Comparison of ENCODE assay signal across 7 mouse cellular contexts in the genomic region with DNA sequence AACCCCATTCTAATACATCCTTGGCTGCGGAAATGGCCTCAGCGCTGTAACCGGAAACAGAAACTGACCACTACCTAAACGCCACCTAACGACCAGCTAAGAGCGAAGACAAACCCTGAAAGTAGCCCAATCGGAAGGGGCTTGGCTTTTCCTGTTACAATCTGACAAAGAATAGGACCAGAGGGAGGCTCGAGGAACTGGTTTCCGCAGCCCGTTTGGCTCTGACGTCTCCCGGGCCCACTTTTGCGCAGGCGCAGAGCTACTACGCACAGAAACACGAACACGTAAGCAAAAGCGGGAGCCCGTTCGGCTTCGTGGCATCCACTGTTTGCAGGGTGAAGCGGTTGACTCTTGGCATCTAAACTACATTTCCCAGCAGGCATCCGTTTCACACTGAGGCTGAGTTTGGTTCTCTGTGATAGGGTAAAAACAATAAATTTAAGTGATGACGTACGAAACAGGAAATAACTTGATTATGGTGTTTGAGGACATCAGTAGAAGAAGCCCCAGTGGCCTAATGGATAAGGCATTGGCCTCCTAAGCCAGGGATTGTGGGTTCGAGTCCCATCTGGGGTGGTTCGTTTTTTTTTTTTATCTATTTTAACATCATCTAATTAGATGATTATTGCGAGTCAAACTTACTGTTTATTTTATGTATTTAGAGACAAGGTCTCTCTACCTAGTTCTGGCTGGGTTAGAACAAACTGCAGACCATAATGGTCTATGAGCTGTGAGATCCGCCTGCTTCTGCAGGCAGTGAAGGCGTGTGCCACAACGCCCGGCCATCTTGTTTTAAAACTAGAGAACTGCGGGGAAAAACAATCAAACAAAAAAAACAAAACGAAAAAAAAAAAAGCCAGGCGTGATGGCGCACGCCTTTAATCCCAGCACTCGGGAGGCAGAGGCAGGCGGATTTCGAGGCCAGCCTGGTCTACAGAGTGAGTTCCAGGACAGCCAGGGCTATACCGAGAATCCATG. TPM values are rescaled to one million over a fixed set of nuclear protein-coding genes. Genes with fewer than 3 reads are reported as not detected.
A peak's percentile ranks its signal among the peaks of the same experiment; 100 is the strongest.
DNase-seq lines count a peak whose midpoint lies in the region; ATAC-seq lines count a peak whose summit lies in the region.

A gene (plus strand): TSS at position 75 of the 978 bp plus-strand sequence.

- ATAC-seq in embryonic facial prominence, embryonic 11.5 days (replicated peaks; ENCODE audit: insufficient number of reproducible peaks, low FRiP score, low TSS enrichment, low read depth), result peak; percentile 90
- peak; percentile 64 for ATAC-seq in granulocyte monocyte progenitor cell, adult 5-6 weeks (replicated peaks; ENCODE audit: poor library complexity, severe bottlenecking)
- peak; percentile 92 for ATAC-seq in midbrain, embryonic 13.5 days

- WGBS in embryonic facial prominence, embryonic 11.5 days, result 6% methylated on average over 41 of the region's 41 CpGs
- 6% methylated on average over 41 of the region's 41 CpGs for WGBS in limb, embryonic 10.5 days
- WGBS in midbrain, embryonic 13.5 days, result 5% methylated on average over 41 of the region's 41 CpGs

- peak within 1 kb of the TSS; percentile 53 for H3K9ac ChIP-seq in embryonic facial prominence, embryonic 11.5 days (replicated peaks; ENCODE audit: low read length)
- H3K9ac ChIP-seq in midbrain, embryonic 13.5 days (replicated peaks), result peak within 1 kb of the TSS; percentile 70

- peak; percentile 98 for DNase-seq in adrenal gland, postnatal 14 days
- DNase-seq in embryonic facial prominence, embryonic 11.5 days (ENCODE audit: low spot score), result peak; percentile 99
- peak; percentile 99 for DNase-seq in kidney, adult 11 months
- peak; percentile 96 for DNase-seq in limb, embryonic 10.5 days (ENCODE audit: low spot score)
- peak; percentile 93 for DNase-seq in spleen, adult 12 weeks (ENCODE audit: low spot score)

- peak within 1 kb of the TSS; percentile 82 for H3K4me2 ChIP-seq in embryonic facial prominence, embryonic 11.5 days (ENCODE audit: low read depth, low read length)
- H3K4me2 ChIP-seq in midbrain, embryonic 13.5 days (replicated peaks), result peak within 1 kb of the TSS; percentile 84

- peak within 1 kb of the TSS; percentile 85 for H3K4me3 ChIP-seq in embryonic facial prominence, embryonic 11.5 days (ENCODE audit: low read depth, low read length)
- peak within 1 kb of the TSS; percentile 82 for H3K4me3 ChIP-seq in limb, embryonic 10.5 days
- H3K4me3 ChIP-seq in midbrain, embryonic 13.5 days (replicated peaks), result peak within 1 kb of the TSS; percentile 66

- H3K27me3 ChIP-seq in embryonic facial prominence, embryonic 11.5 days (ENCODE audit: control insufficient read depth, insufficient read depth, low read length), result no peaks in the 10 kb centered on the region
- H3K27me3 ChIP-seq in limb, embryonic 10.5 days (ENCODE audit: low read depth, poor library complexity, severe bottlenecking), result no peaks in the 10 kb centered on the region
- H3K27me3 ChIP-seq in midbrain, embryonic 13.5 days, result no peaks in the 10 kb centered on the region

- H3K36me3 ChIP-seq in embryonic facial prominence, embryonic 11.5 days (replicated peaks; ENCODE audit: control insufficient read depth, insufficient read depth, low read depth, low read length), result no peaks in the 10 kb centered on the region
- H3K36me3 ChIP-seq in limb, embryonic 10.5 days, result no peaks in the 10 kb centered on the region
- no peaks in the 10 kb centered on the region for H3K36me3 ChIP-seq in midbrain, embryonic 13.5 days

- no peaks in the 10 kb centered on the region for H3K4me1 ChIP-seq in embryonic facial prominence, embryonic 11.5 days (ENCODE audit: control insufficient read depth, insufficient read depth, low read length)
- peaks cover 22% of the 10 kb centered on the region for H3K4me1 ChIP-seq in limb, embryonic 10.5 days
- H3K4me1 ChIP-seq in midbrain, embryonic 13.5 days (replicated peaks), result peaks cover 18% of the 10 kb centered on the region

- no peaks in the 10 kb centered on the region for H3K9me3 ChIP-seq in embryonic facial prominence, embryonic 11.5 days (replicated peaks; ENCODE audit: control insufficient read depth, low read length)
- H3K9me3 ChIP-seq in limb, embryonic 10.5 days (replicated peaks), result no peaks in the 10 kb centered on the region
- no peaks in the 10 kb centered on the region for H3K9me3 ChIP-seq in midbrain, embryonic 13.5 days

- H3K27ac ChIP-seq in embryonic facial prominence, embryonic 11.5 days (replicated peaks; ENCODE audit: low read depth, low read length), result peak within 1 kb of the TSS; percentile 85
- H3K27ac ChIP-seq in limb, embryonic 10.5 days, result peak within 1 kb of the TSS; percentile 95
- H3K27ac ChIP-seq in midbrain, embryonic 13.5 days, result peak within 1 kb of the TSS; percentile 94

RNA-seq across cellular contexts. Expression of the gene that starts here (rescaled TPM):
- 174 and 186 TPM in 2 replicates for total RNA-seq in adrenal gland, postnatal 14 days (2021)
- polyA plus RNA-seq in embryonic facial prominence, embryonic 11.5 days (2014; fragmentation: Nextera tagmentation; extraction: Ambion mirVana), result 90.1 and 105 TPM in 2 replicates
- 128 and 160 TPM in 2 replicates for total RNA-seq in granulocyte monocyte progenitor cell, adult 5-6 weeks (2014; fragmentation: Nextera tagmentation)
- total RNA-seq in granulocyte monocyte progenitor cell, adult 5-6 weeks (2017), result 61.3 and 84.4 TPM in 2 replicates
- 92.7 and 96.2 TPM in 2 replicates for polyA plus RNA-seq in limb, embryonic 10.5 days (2016; fragmentation: Nextera tagmentation; extraction: Ambion mirVana)
- polyA plus RNA-seq in midbrain, embryonic 13.5 days (2015; fragmentation: Nextera tagmentation; extraction: Ambion mirVana), result 168 and 175 TPM in 2 replicates

Comparison
In these comparisons a context has a peak if more than half of its experiments do, and no peak if none do; other contexts are left out.
1. Peak in every context shown above with its lines: DNase-seq, ATAC-seq, H3K4me3 ChIP-seq and H3K27ac ChIP-seq.